Mouse (Mus musculus): ENCODE measurements around the gene Plcxd2. TPM values are rescaled to one million over a fixed set of nuclear protein-coding genes. Genes with fewer than 3 reads are reported as not detected.

Plcxd2 gene
- polyA plus RNA-seq, 1 experiment from 2014 or later = 1.6 TPM

- Histone ChIP-seq H3K9me3 (no peaks in the 10 kb centered on the region), H3K27ac (no peak overlapping the region), H3K27me3 (ENCODE audit: insufficient read depth, poor library complexity, severe bottlenecking) (no peaks in the 10 kb centered on the region), H3K36me3 (no peaks in the 10 kb centered on the region), H3K4me1 (peaks cover 16% of the 10 kb centered on the region), H3K4me3 (no peak overlapping the region)
- DNase-seq (ENCODE audit: low spot score) = no peak
- WGBS = 88% methylated on average over 5 of the region's 5 CpGs
These were observed 83.1 kb downstream of the Plcxd2 start for GRCm38 (mm10) chr16:45926875-45927274.

GRCm38 (mm10) chr16:45923731-45924424, 86.1 kb downstream of the Plcxd2 start:
- Histone ChIP-seq H3K4me3 (no peak overlapping the region), H3K9me3 (no peaks in the 10 kb centered on the region), H3K36me3 (no peaks in the 10 kb centered on the region), H3K27ac (peak overlapping the region; percentile 6; the same call in 1 of the 2 replicates), H3K4me1 (peaks cover 16% of the 10 kb centered on the region), H3K27me3 (ENCODE audit: insufficient read depth, poor library complexity, severe bottlenecking) (no peaks in the 10 kb centered on the region)
- no peak for DNase-seq (ENCODE audit: low spot score)
- 72% methylated on average over 6 of the region's 6 CpGs for WGBS

GRCm38 (mm10) chr16:45922546-45923229, 87.3 kb downstream of the Plcxd2 start:
- H3K27ac ChIP-seq = 0 out of 2 replicates have a peak overlapping the region, but pooled peaks have one; percentile 29
- DNase-seq (ENCODE audit: low spot score) = no peak
- H3K27me3 ChIP-seq (ENCODE audit: insufficient read depth, poor library complexity, severe bottlenecking) = no peaks in the 10 kb centered on the region
- no peak overlapping the region for H3K4me3 ChIP-seq
- WGBS = 75% methylated on average over 8 of the region's 8 CpGs
- H3K9me3 ChIP-seq = no peaks in the 10 kb centered on the region
- peaks cover 10% of the 10 kb centered on the region for H3K4me1 ChIP-seq
- H3K36me3 ChIP-seq = no peaks in the 10 kb centered on the region

GRCm38 (mm10) chr16:45919572-45919971, 90.4 kb downstream of the Plcxd2 start:
- H3K4me1 ChIP-seq = peaks cover 6% of the 10 kb centered on the region
- H3K27me3 ChIP-seq (ENCODE audit: insufficient read depth, poor library complexity, severe bottlenecking) = no peaks in the 10 kb centered on the region

More at GRCm38 (mm10) chr16:45919572-45919971, 90.4 kb downstream of the Plcxd2 start:
- H3K27ac ChIP-seq = no peak overlapping the region
- no peak overlapping the region for H3K4me3 ChIP-seq
- 74% methylated on average over 8 of the region's 8 CpGs for WGBS
- H3K36me3 ChIP-seq = no peaks in the 10 kb centered on the region
- DNase-seq (ENCODE audit: low spot score) = no peak
- H3K9me3 ChIP-seq = no peaks in the 10 kb centered on the region

Other genes starting within 250 kb of the Plcxd2 start
- gene Phldb2, start 56.6 kb downstream of the Plcxd2 start, polyA plus RNA-seq (2016; fragmentation: Nextera tagmentation; extraction: Ambion mirVana) = 42.1 and 45.8 TPM in 2 replicates
- not detected in 2 replicates for gene Cd96, start 110.0 kb upstream of the Plcxd2 start, polyA plus RNA-seq (2016; fragmentation: Nextera tagmentation; extraction: Ambion mirVana)
- 2.7 and 3.2 TPM in 2 replicates for gene Gm4737, start 144.9 kb upstream of the Plcxd2 start, polyA plus RNA-seq (2016; fragmentation: Nextera tagmentation; extraction: Ambion mirVana)

Data from heart, embryonic 10.5 days (tissue).